Mouse (Mus musculus) kidney, postnatal 36 days (tissue): ENCODE results near the gene Litaf.
A peak's percentile ranks its signal among the peaks of the same experiment; 100 is the strongest.

Experiments used
- DNase-seq, 2 experiments: peaks; one replicate each; pipeline ENCODE4 v3.0.0; 2021 to 2022; ENCODE audit warnings: mixed read lengths in 2 of 2

The Litaf gene

DNA sequence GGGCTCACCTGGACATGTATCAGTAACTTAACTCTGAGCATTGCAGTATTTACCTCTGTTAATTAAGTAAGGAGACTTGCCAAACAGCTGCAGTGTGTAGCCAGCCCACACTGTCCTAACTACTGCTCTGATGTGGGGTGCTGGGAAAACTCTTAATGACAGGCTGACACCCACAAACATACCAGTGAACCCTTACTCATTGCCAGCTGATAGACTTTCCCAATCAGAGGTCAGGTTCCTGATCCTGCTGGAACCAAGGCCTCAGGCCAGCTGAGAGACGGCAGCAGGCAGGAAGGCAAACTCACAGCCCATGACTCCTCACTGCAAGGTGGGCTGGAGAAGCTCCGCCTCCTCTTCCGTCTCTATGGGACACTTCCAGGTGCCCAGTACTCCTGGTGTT is 113.1 kb downstream of the Litaf start:
- DNase-seq, result no peak

DNA sequence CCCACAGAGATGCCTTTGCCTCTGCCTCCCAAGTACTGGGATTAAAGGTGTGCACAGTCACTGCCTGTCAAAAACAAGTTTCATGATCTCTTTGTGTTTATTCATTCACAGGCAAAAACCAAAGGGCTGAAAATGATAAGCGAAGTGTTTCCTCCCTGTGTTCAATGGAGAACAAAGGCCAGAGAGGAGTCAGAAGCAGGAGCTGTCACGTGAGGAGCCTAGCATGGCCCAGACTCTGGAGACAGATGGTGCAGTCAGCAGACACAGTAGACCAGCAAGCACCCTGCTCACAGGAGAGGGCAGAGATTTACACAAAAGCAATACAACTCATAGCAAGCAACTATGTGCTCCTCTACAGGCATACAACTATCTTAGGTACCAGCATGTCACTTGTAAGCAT is 113.9 kb downstream of the Litaf start:
- DNase-seq, result no peak

DNA sequence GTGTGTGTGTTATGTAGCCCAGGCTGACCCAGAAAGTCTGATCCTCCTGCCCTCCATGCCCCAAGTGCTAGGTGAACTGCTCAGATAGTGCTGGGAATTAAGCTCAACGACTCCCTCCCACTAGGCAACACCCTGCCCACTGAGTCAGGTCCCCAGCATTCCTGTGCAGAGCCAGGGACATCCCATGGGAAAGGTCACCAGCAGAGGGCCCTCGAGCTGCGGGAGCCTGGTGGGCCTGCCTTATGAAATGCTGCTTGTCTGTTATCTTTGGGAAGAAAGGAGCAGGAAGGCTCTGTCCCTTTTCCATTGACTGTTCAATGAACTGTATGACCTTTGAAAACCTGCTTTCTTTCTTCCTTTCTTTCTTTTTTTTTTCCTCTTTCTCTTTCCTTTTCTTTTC is 114.4 kb downstream of the Litaf start:
- DNase-seq, result peak; percentile 63 to 87

DNA sequence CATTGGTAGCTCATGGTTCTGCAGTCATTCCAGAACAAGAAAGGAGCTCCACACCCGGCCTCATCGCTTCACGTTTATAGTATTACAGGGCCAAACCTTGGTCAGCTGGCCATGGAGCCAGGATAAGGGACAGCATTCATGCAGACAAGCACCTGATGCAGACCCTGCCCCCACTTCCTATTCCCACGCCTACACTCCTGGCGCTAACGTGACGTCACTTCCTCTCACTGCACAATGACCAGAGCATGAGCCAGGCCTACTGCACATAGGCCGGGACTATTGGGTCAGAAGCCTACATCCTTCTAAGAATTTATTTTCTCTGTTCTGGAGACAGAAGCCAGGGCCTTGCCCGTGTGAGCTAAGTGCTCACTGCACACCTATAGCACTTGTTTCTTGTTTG is 115.4 kb downstream of the Litaf start:
- peak in 1 of 2 experiments; percentile 22 for DNase-seq

DNA sequence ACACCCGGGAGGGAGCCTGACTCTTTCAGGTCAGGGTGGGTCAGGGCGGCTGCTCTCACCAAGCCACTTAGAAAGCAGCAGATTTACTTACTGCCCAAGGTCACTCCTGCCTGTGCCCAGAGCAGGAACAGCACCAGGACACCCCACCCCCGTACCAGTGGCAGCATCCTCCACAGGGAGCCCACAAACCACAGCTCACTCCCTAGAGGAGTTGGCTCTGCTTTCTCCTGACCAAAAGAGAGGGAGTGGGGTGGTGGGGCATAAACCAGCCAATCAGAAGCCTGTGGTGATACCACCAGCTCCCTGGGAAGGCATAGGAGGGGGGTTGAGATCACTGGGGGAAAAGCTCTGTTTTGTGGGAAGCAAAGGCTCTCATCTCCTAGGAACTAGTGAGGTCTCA is 118.2 kb downstream of the Litaf start:
- no peak for DNase-seq

DNA sequence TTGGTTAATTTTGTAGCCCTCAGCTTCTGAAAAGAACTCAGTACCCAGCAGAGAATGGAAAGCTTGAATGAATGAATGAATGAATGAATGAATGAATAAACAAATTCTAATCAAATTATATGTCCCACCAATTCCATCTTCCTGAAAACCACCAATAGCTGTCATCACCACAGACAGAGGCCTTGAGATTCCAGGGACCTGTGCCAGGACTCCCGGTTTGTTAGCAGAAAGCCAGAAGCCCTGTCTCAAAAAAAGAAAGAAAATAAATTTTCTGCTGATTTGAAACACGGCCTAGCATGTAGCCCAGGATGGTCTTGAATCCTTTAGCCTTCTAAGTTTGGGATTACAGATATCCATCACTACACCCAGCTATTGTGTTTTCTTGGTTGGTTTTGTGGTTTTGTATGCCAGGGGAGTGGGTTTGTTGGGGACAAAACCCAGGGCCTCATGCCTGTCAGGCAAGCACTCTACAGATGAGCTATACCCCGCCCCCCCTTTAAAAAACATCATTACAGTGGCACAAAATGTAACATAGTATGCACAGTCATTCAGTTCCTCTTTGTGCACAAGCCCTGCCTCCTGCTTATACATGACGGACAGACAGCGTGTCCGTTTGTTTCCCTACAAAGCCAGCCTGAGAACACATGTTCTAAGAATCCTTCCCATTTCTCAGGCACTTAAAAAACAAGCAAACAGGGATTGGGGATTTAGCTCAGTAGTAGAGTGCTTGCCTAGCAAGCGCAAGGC is 120.4 kb downstream of the Litaf start:
- DNase-seq, result no peak

DNA sequence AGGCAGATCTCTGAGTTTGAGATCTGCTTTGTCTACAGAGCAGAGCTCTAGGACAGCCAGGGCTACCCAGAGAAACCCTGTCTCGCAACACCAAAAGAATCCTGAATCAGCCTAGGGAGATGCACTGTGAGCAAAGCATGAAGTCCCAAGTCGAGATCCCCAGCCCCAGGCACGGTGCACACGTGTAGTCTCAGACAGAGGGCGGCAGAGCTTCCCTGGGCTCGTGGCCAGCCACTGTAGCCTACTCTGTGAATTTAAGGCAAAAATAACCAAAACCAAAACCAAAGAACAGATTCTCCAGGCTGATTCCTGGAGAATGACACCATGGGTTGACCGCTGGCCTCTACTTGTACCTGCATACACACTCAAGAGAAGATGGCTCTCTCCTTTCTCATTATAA is 121.4 kb downstream of the Litaf start:
- no peak for DNase-seq

DNA sequence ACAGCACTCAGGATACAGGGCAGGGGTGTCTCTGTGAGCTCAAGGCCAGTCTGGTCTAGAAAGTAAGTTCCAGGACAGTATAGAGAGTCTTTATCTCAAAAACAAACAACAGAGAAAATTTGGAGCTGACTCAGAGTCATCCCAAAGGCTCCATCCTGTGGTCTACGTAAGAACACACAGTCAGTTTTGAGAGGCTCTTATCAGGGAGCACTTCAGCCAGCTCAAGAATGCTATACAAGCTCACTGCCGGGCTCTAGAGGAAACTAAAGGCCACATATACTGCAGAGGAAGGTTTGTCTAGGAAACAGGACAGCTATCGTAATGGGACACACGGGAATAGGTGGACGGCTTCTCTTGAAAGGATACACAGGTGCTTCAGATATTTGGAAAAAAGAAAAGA is 122.7 kb downstream of the Litaf start:
- no peak for DNase-seq

DNA sequence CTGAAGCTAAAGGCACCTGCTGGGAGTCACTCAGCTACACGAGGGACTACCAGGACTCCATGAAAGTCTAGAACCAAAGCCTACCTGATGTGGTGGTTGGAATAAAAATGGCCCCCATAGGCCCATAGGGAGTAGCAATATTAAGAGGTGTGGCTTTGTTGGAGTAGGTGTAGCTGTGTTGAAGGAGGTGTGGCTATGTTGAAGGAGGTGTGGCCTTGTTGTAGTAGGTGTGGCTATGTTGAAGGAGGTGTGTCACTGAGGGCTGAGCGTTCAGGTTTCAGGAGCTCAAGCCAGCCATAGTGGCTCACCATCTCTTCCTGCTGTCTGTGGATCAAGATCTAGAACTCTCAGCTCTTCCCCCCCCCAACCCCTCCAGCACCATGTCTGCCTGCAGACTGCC is 125.3 kb downstream of the Litaf start:
- no peak for DNase-seq

DNA sequence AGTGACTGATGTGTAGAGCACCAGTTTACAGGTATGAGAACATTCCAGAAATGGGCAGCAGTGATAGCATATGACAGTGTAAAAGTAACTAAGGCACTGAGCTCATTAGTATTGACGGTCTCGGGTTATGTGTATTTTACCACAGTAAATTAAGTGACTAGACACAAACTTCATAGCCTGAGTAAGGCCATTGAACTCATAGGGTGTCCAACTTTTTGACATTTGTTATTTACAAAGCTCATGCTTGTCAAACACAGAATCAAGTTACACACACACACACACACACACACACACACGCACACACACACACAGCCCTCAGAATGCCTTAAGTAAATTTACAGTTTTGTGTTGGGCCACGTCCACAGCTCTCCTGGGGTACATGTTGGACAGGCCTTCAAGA is 126.0 kb downstream of the Litaf start:
- DNase-seq, result no peak

DNA sequence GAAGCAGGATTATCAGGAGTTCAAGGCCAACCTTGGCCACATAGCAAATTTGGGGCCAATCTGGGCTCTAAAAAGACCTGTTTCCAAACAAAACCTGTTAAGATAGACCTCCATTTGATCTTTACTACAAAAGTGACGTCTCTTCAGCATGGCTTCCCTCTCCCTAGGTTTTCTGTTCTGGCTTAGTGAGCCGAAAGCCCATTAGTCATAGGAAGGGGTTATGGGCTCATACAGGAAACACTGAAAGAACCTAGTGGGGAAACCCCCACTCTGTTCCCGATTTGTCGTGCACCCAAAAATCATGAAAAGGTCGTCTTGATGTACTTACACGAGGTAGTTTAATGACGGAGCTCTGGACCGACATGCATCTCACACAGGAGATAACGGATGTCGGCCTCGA is 128.5 kb downstream of the Litaf start:
- no peak for DNase-seq

DNA sequence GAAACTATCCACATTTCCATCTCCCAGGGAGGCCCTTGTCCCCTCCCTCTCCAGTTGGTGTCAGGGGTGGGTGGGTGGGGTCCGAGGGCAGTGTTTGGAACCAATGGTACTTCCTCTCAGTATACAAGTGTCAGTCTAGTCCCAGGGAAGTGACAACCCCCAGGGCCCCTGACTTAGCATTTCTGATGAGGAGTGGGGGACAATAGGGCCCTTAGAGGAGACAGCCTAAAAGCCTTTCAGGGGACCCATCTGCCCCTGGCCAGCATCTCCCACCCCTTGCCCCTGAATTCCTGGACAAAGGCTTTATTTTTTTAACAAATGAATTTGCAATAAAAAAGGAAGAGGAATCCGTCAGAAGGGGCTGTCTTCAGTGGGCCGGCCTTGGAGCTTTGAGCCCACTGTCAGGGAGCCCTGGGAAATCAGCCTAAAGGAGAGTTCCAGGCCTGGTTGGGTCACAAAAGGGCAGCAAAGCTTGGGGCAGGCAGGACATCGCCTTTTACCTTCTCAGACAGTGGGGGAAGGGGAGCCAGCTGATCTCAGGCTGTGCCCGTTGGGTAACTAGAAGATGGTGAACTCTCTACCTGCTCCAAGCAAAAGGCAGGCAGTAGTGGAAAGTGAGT is 129.1 kb downstream of the Litaf start:
- DNase-seq, result no peak

DNA sequence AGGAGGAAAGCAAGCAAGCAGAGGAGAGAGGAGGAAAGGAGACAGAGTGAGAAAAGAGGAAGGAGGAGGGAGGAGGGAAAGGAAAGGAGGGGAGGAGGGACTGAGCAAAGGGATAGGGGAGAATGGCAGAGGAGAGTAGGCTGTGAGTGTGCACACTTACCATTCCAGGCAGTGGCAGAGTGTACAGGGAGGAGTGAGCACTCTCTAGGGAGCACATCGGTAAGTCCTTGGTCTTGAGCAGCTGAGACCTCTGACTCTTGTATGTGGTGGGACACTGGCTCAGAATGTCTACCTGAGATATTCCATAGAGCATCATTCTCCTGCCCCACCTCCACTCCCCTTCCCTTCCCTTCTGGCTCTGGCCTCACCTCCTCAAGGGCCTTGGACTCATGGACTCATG is 131.9 kb downstream of the Litaf start:
- no peak for DNase-seq

DNA sequence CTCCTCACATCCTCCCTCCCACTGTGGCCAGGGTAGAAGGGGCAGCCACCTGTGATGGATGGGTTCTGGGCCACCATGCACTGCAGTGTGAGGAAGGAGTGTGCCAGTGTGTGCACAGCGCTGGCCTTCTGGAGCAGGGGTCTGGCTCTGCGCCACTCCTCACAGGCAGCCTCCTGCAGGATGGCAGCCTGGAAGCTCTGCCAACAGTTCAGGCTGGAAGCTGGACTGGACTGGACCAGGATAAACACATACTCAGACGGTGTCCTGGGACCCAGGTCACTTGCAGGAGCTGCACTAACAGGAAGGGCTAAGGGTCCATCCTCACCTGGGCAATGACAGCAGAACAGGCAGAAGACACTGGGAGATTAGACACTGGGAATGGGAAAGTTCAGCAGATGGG is 132.6 kb downstream of the Litaf start:
- DNase-seq, result no peak

DNA sequence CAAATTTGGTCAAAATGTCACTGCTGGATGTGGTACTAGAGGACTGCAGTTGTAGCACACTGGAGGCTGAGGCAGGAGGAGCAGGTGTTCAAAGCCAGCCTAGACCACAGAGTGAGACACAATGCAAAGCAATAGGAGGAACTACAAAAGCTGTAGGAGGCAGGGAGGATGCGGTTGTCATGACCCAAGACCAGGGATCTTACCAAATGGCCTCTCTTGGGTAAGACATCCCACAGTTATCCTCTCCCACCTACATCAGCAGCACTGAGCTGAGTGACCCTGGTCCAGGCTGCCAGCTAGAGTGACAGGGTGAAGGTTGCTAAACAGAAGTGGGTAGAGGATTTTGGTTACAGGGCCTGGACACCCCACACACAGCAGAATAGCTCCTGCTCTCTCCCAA is 138.9 kb downstream of the Litaf start:
- DNase-seq, result no peak

DNA sequence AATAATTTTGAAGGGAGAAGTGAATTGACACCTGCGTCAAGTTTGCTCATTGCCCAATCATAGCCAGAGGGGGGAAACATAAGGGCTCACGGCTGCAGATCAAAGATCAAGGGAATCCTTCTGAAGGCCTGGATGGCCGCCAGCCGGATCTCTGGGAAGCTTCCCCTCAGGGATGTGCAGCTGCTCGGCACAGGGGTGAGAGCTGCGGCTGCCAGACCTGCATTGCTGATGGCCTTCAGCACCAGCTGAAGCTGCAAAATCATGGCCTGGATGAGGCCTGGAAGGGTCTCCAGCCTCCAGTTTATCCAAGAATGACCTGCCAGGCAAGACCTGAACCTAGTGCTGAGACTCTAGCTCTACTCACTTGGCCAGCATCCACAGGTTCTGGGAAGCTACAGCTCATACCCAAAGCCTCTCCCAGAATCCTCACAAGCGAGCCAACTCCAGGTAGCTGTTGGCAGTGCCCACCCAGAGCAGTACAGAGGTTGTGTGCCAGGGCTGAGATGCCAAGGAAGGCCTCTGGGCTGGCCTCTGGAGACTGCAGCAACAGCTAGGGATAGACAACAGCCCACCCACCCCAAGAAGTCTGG is 140.3 kb downstream of the Litaf start:
- peak; percentile 49 to 77 for DNase-seq

DNA sequence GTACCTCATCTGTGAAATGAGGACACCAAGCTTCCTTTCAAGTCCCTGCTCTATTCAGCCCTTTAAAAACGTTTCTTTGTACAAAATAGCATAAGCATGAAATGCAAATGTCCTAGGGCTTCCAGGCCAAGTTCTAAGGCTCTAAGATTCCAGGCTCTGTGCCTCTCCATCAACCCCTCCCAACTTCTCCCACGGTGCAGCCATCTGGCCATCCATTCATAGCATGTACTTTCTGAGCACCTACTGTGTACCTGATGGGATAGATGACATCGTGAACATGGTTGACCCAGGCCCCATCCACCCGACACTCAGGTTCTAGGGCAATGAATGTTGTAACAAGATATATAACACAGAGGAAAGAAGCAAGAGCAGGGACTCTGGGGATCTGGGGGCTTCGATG is 142.4 kb downstream of the Litaf start:
- DNase-seq, result no peak

DNA sequence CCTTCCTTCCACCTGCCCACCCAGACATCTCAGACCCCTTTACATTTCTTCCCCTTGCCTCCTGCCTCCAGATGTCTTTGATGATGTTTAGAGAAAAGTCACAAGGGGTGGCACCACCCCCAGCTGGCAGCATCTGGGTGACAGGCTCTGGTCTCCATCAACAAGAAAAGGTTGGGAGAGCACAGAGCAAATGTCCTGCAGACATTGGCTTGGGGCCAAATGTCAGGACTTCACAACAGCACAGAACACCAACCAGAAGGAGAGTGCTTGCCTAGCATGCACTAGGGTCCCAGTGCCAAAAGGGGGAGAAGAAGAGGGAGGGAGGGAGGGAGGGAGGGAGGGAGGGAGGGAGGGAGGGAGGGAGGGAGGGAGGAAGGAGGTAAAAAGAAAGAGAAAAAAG is 146.1 kb downstream of the Litaf start:
- DNase-seq, result peak; percentile 7 to 17

DNA sequence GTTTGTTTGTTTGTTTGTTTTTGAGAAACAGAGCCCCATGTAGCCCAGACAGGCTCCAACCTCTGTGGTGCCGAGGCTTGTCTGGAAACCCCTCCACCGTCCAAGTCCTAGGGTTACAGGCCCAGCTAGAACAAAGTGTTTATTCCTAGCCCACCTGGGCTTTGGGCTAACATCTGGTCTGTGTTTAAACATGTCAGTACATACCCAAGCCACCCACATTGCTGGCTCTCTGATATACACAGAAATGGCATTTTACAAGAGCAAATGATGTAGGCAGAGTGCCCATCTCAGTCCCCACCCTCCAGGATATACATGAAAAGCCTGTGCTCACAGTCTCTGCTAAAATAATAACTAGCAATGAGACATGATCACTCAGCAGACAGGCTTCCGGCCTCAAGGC is 149.7 kb downstream of the Litaf start:
- DNase-seq, result no peak

DNA sequence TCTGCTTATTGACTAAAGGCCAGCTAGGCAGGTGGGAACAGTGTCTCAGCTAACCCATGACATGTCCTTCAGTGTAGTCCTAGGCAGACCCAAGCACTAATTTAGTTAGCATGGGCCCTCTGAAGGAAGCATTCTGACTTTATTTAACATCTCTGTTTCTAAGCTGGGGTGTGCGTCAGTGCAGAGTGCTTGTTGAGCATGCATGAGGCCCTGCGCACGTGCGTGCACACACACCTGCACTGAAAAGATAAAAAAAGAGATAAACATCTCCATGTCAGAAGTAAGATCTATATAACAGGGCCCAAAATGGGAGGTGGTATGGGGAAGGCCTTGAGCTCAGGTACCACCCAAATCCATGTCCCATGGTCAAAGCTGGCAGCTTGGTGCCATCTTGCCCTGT is 150.9 kb downstream of the Litaf start:
- no peak for DNase-seq

DNA sequence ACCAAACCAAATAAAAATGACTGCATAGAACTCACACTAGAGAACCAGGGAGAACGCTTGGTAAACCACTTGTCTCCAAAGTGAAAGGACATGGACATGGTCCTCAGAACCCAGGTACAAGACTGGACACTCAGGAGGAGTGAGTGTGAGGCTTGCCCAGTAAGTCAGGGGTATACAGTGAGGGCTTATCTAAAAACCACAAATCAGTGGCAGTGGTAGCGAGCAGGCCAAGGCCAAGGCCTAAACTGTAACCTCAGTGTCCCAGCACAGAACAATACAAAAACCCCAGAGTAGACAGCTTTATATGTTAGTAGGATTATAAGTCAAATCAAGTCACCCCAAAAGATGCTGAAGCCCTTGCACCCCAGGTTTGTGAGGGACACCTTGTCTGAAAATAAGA is 154.9 kb downstream of the Litaf start:
- no peak for DNase-seq

DNA sequence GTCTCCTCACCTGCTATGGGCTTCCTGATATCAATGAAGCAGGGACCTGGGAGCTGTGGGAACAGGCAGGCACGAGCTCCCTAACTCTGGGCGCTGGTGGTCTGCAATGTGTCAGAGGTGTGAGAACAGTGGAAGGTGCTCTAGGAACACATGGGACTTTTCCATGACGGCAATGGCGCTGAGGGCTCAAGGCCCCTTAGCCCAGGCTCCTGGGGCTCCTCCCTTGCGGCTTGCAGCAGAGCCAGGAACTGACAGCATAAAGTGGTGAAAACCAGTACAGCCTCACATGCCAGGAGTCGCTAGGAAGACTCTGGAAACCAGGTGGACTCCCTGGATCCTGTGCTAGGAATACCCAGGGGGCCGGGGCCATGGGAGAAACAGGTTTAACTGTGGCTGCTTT is 155.4 kb downstream of the Litaf start:
- no peak for DNase-seq
